Mouse (Mus musculus) thymus, postnatal 36 days (tissue): ENCODE results near the gene Zbtb17.

Experiments used
- DNase-seq, 2 experiments: peaks; one replicate each; pipeline ENCODE4 v3.0.0; 2022; ENCODE audit warnings: mixed read lengths in 2 of 2

Zbtb17 gene

GRCm38 (mm10) chr4:141426796-141427745 lies 17.4 kb upstream of the Zbtb17 start:
- no peak for DNase-seq

- no peak for DNase-seq
Observed at GRCm38 (mm10) chr4:141427921-141428320, 16.5 kb upstream of the Zbtb17 start.

- no peak for DNase-seq
Observed at GRCm38 (mm10) chr4:141429381-141429780, 15.1 kb upstream of the Zbtb17 start.

- no peak for DNase-seq
Observed at GRCm38 (mm10) chr4:141429847-141430246, 14.6 kb upstream of the Zbtb17 start.

DNA sequence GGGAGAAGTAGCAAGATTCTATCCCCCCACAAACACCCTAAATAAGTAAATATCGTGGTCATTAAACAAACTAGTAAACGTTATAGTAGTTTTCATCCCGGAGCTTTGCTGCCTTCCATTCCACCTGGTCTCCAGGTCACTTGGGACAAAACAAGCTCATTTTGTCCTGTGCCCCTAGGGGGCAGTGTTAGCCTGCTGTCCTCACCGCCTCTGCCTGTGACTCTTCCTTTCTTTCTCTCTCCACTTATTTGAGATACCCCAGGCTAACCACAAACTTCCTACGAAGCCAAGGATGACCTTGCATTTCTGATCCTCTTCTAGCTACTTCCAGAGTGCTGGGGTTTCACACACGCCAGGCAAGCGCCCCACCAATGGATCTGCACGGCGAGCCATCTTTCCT lies 13.5 kb upstream of the Zbtb17 start:
- DNase-seq: peak; percentile 66 to 74

DNA sequence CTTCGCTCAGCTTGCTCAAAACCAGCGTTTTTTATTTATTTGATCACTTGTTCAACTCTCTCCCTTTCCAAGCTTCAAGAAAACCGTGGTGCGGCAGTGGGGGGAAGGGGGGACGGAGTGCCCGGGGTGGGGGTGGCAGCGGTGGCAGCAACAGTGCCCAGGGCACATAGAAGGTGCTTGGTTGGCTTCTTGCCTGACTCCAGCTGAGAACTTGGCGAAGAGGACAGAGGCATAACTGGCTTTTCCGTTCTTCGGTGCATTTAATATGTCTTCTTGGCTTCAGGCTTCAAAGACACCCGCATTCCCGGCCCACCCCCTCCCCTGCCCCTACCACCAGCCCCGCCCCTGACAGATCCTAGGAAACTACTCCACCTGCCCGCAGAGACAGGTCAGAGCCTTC lies 11.8 kb upstream of the Zbtb17 start:
- DNase-seq: no peak

- no peak for DNase-seq
Observed at GRCm38 (mm10) chr4:141433191-141433590, 11.3 kb upstream of the Zbtb17 start.

DNA sequence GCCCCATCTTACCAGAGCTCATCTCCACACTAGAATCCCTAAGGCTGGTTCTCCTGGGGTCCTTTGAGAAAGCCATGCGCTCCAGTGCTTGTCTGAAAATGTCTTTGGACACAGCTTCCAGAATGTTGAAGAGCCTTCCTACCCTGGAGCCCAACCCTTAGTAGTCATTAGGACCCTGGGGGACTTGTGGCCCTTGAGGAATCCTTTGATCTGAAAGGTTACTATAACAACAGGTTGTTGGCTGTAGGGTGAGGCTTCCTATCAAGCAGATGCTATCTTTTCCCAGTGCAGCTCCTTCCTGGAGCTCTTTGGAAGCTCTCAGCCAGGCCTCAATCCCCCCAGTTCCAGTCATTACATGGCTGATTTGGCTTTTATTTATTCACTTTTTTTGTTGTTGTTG lies 8.5 kb upstream of the Zbtb17 start, which contains the start of gene Srarp:
TSS of gene Srarp (minus strand) at position 132 of the 400 bp plus-strand sequence.
- no peak for DNase-seq

DNA sequence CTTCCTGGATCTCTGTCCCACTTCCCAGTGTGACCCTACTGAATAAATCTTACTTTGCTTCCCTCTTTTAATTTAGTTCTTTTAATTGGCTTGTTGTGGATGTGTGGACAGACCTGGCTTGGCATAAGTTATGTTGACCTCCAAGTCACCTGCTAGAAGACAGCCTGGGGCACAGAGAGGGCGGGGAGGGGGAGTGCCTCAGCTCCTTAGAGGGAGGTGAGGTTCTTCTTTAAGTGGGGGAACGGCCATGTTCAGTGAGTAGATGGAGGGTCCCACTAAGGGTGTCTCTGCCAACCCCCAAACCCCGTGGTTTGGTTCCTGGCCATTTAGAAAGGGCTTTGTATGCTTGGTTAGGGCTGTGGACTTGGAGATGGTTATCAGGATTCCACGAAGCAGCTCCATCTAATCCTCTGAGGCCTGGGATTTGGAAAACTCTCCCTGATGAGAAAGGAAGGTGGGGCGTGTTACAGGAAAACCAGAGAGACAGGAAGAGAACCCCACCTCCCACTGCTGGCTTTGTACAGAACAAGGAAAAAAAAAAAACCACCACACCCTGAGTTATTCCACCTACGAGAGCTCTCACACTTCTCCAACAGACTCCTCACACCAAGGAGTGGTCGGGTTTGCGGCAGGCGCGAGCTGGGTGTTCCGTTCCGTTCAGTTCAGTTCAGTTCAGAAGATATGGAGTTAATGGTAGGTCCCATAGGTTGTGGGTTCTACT lies 5.2 kb upstream of the Zbtb17 start:
- DNase-seq: no peak

DNA sequence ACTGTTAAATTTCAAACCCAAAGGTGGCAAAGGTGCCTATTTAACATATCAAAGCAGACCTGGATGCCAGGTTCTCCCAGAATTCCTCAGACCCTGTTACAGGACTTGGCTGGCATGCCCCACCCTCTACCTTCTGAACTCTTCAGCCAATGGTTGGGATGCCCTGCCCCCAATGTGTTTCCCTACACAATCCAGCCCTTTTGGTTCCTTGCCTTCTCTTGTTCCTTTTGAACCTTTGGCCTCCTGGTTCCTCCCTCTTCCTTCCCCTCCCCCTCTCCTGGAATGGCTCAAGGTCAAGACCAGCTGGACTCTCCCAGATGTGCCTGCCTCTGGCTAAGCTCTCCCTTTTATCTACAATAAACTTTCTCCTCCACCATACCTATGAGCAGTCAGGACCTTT lies 3.6 kb upstream of the Zbtb17 start:
- no peak for DNase-seq

DNA sequence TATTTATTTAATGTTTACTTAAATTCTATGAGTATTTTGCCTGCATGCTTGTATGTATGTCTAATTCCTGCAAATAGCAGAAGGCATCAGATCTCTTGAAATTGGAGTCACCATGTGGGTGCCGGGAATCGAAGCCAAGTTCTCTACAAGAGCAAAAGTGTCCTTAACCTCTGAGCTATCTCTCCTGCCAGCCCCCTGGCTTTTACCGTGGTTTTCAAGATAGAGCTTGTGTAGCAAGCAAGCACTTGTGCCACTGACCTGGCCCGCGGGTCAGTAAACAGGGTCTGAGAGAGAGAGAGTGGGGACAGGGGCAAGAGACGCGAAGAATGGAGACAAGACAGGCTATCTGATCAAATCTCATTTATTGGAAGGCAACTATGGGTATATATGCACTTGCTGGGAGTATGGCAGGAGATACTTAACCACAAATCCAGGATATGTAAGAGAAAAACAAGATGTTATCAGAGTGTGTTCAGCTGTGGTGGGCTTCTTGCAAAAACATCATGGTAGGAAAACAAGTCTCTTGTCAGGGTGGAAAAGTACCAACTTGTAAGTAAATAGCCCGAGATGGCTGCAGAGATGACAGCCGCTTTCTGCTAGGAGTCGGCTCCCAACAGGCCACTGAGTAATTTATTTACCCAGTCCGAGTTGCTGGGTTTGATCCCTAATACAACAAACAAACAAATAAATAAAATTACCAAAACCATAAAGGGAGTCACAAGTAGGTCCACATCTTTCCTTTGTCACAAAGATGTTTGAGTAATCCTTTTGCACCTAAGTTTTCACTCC lies 619 bp upstream of the Zbtb17 start:
- no peak for DNase-seq

GRCm38 (mm10) chr4:141445328-141445720 lies 870 bp downstream of the Zbtb17 start:
- no peak for DNase-seq

GRCm38 (mm10) chr4:141446211-141446610 lies 1.8 kb downstream of the Zbtb17 start:
- no peak for DNase-seq

- no peak for DNase-seq
Observed at GRCm38 (mm10) chr4:141451251-141451650, 6.8 kb downstream of the Zbtb17 start.

DNA sequence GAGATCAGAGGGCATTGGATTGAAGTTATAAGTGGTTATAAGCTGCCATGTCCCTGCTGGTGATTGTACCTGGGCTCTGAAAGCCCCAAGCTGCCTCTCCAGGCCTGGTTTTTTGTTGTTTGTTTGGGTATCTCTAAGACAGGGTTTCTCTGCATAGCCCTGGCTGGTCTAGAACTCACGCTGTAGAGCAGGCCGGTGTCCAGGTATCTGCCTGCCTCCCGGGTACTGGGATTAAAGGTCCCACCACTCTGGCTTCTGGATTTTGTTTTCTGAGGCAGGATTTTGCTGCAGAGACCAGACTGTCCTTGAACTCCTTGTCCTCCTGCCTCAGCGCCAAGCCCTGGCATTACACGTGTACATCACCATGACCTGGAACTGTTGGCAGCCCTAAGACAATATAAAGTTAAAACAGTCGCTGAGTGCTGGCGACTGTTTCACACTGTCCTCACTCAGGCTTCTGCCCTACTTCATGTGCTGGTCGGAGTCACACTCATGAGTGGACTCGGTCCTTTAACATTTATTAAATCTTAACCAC lies 7.5 kb downstream of the Zbtb17 start:
- DNase-seq: no peak

DNA sequence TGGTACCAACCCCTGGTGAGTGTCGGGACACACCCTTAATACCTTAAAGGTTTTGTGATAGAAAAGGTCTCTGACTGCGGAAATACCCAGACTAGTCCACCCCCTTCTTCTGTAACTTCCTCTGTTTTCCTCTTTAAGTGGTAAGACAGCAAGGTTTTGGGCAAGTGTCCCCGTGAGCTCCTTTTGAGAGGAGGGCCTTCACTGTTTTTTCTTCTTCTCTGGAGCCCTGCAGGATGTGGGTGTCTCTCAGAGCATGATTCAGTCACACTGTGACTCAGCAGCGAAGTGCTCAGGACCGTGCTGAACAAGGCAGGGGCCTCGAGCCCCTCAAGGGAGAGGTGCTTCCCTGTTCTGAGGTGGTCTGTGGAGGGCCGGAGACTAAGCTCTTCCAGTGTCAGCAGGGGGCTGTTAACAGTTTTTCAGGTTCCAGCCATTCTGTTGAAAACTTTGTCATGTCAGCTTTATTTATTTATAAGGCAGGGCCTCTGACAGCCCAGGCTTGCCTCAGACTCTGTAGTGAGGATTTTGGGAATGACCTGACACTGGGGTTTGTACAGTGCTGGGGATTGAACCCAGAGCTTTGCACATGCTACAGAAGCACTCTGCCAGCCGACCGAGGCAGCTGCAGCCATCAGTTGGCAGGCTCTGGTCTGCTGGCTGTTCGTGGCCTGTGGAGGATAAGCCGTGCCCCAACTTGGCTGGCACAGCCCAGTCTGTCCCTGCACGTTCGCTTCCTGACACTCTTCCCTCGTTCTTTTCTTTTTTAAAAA lies 10.3 kb downstream of the Zbtb17 start:
- DNase-seq: peak in 1 of 2 experiments; percentile 46

- DNase-seq: no peak
Observed at GRCm38 (mm10) chr4:141455526-141455925, 11.1 kb downstream of the Zbtb17 start.

DNA sequence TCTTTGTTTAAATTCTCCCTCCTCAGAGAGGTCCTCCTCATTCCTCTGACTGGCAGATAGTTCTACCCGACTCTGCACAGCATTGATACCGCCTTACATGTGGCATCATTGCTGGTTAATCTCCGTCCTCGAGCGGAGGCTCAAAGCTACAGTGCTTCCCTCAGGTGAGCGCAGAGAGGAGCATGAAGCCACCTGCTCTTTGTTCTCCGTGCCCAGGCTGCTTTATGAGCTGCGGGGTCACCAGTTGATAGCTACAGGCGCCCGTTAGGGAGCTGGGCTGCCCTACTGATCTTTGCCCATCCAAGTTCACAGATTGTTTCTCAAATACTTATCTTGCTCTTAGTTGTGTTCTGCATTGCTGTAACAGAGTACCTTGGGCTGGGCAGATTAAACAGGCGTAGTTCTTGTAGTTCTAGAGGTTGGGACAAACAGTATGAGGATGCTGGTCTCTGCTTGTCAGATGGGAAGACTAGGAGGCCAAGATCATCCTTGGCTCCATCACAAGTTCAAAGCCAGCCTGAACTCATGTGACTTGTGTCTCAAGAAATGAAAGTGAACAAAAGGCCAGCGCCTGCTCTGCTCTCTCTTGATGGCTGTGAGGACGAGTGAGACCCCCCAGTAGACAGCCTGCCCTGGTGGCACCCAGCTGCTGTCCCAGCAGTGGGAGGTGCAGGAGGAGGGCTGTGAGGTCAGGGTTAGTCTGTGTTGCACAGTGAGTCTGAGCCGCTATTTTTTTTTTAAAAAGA lies 11.9 kb downstream of the Zbtb17 start:
- DNase-seq: no peak

- DNase-seq: no peak
Observed at GRCm38 (mm10) chr4:141458236-141458635, 13.8 kb downstream of the Zbtb17 start.

DNA sequence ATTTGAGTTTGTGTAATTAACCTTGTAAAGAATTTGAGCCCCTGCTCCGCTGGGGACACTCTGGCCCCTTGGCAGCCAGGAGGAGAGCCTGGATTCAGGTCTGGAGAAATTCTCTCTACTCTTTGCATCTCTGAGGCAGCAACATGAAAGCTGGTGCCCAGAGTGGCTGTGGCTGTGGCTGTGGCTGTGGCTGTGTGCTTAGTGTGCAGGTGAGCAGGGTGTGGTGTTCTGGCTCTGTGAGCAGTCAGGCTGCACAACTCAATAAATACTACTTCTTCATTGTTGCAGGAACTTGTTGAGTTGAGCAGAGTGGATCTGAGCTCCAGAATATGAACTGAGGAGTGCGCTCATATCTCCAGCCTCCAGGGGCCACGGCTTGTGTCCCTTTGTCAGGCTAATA lies 14.4 kb downstream of the Zbtb17 start:
- DNase-seq: no peak

DNA sequence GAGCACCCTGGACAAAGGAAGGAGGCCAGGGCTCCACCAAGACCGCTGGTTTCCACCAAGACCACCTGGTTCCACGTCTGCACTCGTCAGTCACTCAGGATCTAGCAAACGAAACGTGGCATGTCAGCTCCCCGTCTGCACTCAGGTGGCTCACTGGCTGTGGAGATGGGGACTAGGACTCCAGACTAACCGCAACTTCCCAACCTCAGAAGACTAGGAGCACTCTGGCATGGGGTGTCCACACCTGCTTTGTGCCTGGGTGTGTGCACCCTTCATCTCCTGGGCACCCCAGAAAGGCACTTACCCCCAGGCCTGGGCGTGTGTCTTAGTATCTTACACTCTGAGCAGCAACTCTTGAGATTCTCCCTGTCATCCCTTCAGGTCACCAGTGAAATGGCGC lies 15.3 kb downstream of the Zbtb17 start:
- no peak for DNase-seq
